Mouse (Mus musculus): ENCODE data around the gene Nt5dc3. TPM values are rescaled to one million over a fixed set of nuclear protein-coding genes. Genes with fewer than 3 reads are reported as not detected.

Nt5dc3 gene
- polyA plus RNA-seq, 1 experiment from 2014 or later = 2.2 TPM

GRCm38 (mm10) chr10:86772231-86772631 is 6.6 kb upstream of the Nt5dc3 start:
- ATAC-seq (ENCODE audit: insufficient read depth, low FRiP score, low TSS enrichment) (no peak), DNase-seq (ENCODE audit: low spot score) (no peak)
- no peaks in the 10 kb centered on the region for H3K27me3 ChIP-seq (ENCODE audit: control insufficient read depth, insufficient read depth, low read length)
- no peaks in the 10 kb centered on the region for H3K36me3 ChIP-seq (ENCODE audit: control insufficient read depth, insufficient read depth, low read length)
- no peak overlapping the region for H3K4me2 ChIP-seq (ENCODE audit: low read depth)
- no peak overlapping the region for H3K27ac ChIP-seq (ENCODE audit: low read depth, low read length)
- WGBS = 73% methylated on average over 6 of the region's 6 CpGs
- H3K4me3 ChIP-seq (ENCODE audit: low read depth, low read length) = no peak overlapping the region
- no peaks in the 10 kb centered on the region for H3K4me1 ChIP-seq (ENCODE audit: control insufficient read depth, insufficient read depth, low read length)
- no peaks in the 10 kb centered on the region for H3K9me3 ChIP-seq (ENCODE audit: control insufficient read depth, low read length)
- H3K9ac ChIP-seq (ENCODE audit: low read length) = no peak overlapping the region

GRCm38 (mm10) chr10:86773360-86773759 is 5.4 kb upstream of the Nt5dc3 start:
- Histone ChIP-seq H3K4me1 (ENCODE audit: control insufficient read depth, insufficient read depth, low read length) (peaks cover 4% of the 10 kb centered on the region), H3K9ac (ENCODE audit: low read length) (no peak overlapping the region), H3K4me3 (ENCODE audit: low read depth, low read length) (no peak overlapping the region), H3K9me3 (ENCODE audit: control insufficient read depth, low read length) (no peaks in the 10 kb centered on the region), H3K4me2 (ENCODE audit: low read depth) (no peak overlapping the region), H3K27me3 (ENCODE audit: control insufficient read depth, insufficient read depth, low read length) (no peaks in the 10 kb centered on the region), H3K36me3 (ENCODE audit: control insufficient read depth, insufficient read depth, low read length) (no peaks in the 10 kb centered on the region), H3K27ac (ENCODE audit: low read depth, low read length) (no peak overlapping the region)
- 32% methylated on average over 4 of the region's 4 CpGs for WGBS
- DNase-seq (ENCODE audit: low spot score) (no peak), ATAC-seq (ENCODE audit: insufficient read depth, low FRiP score, low TSS enrichment) (no peak)

GRCm38 (mm10) chr10:86776281-86776680 is 2.5 kb upstream of the Nt5dc3 start:
- no peak overlapping the region for H3K4me3 ChIP-seq (ENCODE audit: low read depth, low read length)
- H3K27ac ChIP-seq (ENCODE audit: low read depth, low read length) = no peak overlapping the region
- no peaks in the 10 kb centered on the region for H3K36me3 ChIP-seq (ENCODE audit: control insufficient read depth, insufficient read depth, low read length)
- DNase-seq (ENCODE audit: low spot score) (no peak), ATAC-seq (ENCODE audit: insufficient read depth, low FRiP score, low TSS enrichment) (no peak)
- peaks cover 12% of the 10 kb centered on the region for H3K27me3 ChIP-seq (ENCODE audit: control insufficient read depth, insufficient read depth, low read length)
- H3K4me2 ChIP-seq (ENCODE audit: low read depth) = no peak overlapping the region
- no peak overlapping the region for H3K9ac ChIP-seq (ENCODE audit: low read length)
- 64% methylated on average over 9 of the region's 9 CpGs for WGBS
- no peaks in the 10 kb centered on the region for H3K9me3 ChIP-seq (ENCODE audit: control insufficient read depth, low read length)
- H3K4me1 ChIP-seq (ENCODE audit: control insufficient read depth, insufficient read depth, low read length) = peaks cover 8% of the 10 kb centered on the region

DNA sequence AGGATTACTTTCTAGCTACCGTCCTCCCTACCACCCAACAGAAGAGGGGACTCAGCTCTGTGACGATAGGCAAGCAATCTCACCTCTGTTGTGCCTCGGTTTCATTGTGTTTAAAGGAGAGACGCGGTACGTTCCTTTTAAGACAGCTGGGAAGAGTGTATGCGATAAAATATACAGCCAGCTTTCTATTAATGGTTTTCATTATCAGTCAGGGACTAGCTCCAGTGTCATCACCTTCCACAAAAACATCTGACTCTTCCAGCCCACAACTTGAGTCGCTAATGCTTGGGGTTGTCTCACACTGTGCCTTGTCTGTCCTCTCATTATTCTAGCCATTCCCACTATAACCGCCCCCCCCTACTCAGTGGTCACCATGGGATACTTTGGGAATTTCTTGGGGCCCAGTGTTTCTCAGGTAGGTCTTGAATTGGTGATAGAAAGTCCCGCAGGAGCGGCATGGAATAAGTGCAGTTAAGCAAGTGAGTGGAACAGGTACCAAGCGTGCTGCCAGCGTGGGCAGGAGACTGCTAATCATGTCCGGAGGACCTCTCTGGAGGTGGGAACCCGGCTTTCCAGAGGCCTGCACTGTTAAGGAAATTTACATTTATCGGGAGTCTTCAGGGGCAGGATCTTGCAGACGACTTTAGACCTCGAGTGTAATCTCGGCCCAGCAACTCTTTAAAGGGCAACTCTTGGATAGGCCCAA is 1.0 kb upstream of the Nt5dc3 start:
- no peaks in the 10 kb centered on the region for H3K36me3 ChIP-seq (ENCODE audit: control insufficient read depth, insufficient read depth, low read length)
- no peaks in the 10 kb centered on the region for H3K9me3 ChIP-seq (ENCODE audit: control insufficient read depth, low read length)
- H3K9ac ChIP-seq (ENCODE audit: low read length) = peak overlapping the region; percentile 54
- ATAC-seq (ENCODE audit: insufficient read depth, low FRiP score, low TSS enrichment) = 0 out of 2 replicates have a peak, but pooled peaks have one; percentile 1
- H3K4me2 ChIP-seq (ENCODE audit: low read depth) = peak overlapping the region; percentile 99
- H3K27ac ChIP-seq (ENCODE audit: low read depth, low read length) = no peak overlapping the region
- H3K4me3 ChIP-seq (ENCODE audit: low read depth, low read length) = peak overlapping the region; percentile 51
- peaks cover 12% of the 10 kb centered on the region for H3K27me3 ChIP-seq (ENCODE audit: control insufficient read depth, insufficient read depth, low read length)
- no peak for DNase-seq (ENCODE audit: low spot score)
- 43% methylated on average over 19 of the region's 19 CpGs for WGBS
- H3K4me1 ChIP-seq (ENCODE audit: control insufficient read depth, insufficient read depth, low read length) = peaks cover 8% of the 10 kb centered on the region

DNA sequence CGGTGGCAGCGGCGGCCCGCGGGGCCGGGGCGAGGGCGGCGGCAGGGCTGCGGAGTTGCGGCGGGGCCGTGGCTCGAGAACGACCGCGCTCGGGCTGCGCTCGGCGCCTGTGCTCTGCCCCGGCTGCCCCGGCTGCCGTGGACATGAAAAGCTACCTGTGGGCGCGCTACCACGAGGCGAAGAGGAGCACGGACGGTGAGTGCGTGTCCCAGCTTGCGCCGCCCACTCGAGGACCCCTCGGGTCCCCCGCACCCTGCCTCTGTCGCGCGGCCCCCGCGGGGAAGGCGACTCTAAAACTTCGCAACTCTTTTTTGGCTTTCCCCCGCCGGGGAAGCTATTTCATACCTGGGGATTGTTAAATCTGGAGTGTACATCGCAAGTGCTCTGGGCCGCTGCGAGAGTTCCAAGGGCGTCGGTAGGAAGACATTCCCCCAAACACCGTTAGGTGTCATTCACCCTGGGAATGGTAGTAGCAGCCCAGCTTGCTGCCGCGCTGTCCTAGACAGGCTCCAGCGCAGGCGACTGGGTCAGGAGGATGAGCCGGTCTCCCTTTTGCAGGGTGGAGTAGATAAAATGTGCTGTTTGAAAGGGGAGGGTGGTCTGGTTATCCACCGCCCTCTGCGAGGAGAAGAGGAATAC is 431 bp downstream of the Nt5dc3 start:
- DNase-seq (ENCODE audit: low spot score) = peak; percentile 49
- Histone ChIP-seq H3K36me3 (ENCODE audit: control insufficient read depth, insufficient read depth, low read length) (no peaks in the 10 kb centered on the region), H3K4me2 (ENCODE audit: low read depth) (peak overlapping the region; percentile 99), H3K9me3 (ENCODE audit: control insufficient read depth, low read length) (no peaks in the 10 kb centered on the region), H3K27me3 (ENCODE audit: control insufficient read depth, insufficient read depth, low read length) (peaks cover 12% of the 10 kb centered on the region), H3K4me3 (ENCODE audit: low read depth, low read length) (peak overlapping the region; percentile 51), H3K9ac (ENCODE audit: low read length) (peak overlapping the region; percentile 55), H3K27ac (ENCODE audit: low read depth, low read length) (0 out of 2 replicates have a peak overlapping the region, but pooled peaks have one; percentile 3), H3K4me1 (ENCODE audit: control insufficient read depth, insufficient read depth, low read length) (peaks cover 8% of the 10 kb centered on the region)
- ATAC-seq (ENCODE audit: insufficient read depth, low FRiP score, low TSS enrichment) = peak; percentile 31; the same call in 1 of the 2 replicates
- under 1% methylated on average over 50 of the region's 58 CpGs for WGBS

- peaks cover 12% of the 10 kb centered on the region for H3K27me3 ChIP-seq (ENCODE audit: control insufficient read depth, insufficient read depth, low read length)
- H3K4me1 ChIP-seq (ENCODE audit: control insufficient read depth, insufficient read depth, low read length) = peaks cover 8% of the 10 kb centered on the region
- peak overlapping the region; percentile 51 for H3K4me3 ChIP-seq (ENCODE audit: low read depth, low read length)
- no peak overlapping the region for H3K27ac ChIP-seq (ENCODE audit: low read depth, low read length)
- H3K9ac ChIP-seq (ENCODE audit: low read length) = peak overlapping the region; percentile 55
- no peaks in the 10 kb centered on the region for H3K9me3 ChIP-seq (ENCODE audit: control insufficient read depth, low read length)
- H3K4me2 ChIP-seq (ENCODE audit: low read depth) = peak overlapping the region; percentile 99
- 19% methylated on average over 12 of the region's 12 CpGs for WGBS
- DNase-seq (ENCODE audit: low spot score) (no peak), ATAC-seq (ENCODE audit: insufficient read depth, low FRiP score, low TSS enrichment) (no peak)
- H3K36me3 ChIP-seq (ENCODE audit: control insufficient read depth, insufficient read depth, low read length) = no peaks in the 10 kb centered on the region
Observed at GRCm38 (mm10) chr10:86779816-86780500, 1.2 kb downstream of the Nt5dc3 start.

DNA sequence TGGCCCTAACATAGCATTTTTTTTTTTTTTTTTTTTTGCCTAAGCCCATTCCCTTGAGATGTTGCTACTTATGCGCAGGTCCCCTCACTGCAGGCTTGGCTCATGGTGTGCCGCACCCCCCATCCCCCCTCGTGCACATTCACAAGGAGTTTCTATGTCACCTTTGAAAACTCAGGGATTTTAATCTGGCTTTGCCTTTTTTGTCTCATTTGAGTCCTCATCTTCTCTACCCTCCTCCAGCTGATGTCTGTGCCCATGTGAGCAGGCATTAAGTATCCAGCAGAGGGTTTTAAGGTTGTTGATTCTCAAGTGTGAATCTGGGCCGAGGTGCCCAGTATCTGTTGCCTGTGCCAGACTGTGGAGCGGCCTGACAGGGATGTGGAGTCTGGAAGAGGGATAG is 2.8 kb downstream of the Nt5dc3 start:
- no peaks in the 10 kb centered on the region for H3K9me3 ChIP-seq (ENCODE audit: control insufficient read depth, low read length)
- no peak overlapping the region for H3K9ac ChIP-seq (ENCODE audit: low read length)
- peaks cover 8% of the 10 kb centered on the region for H3K4me1 ChIP-seq (ENCODE audit: control insufficient read depth, insufficient read depth, low read length)
- no peak overlapping the region for H3K4me3 ChIP-seq (ENCODE audit: low read depth, low read length)
- DNase-seq (ENCODE audit: low spot score) (no peak), ATAC-seq (ENCODE audit: insufficient read depth, low FRiP score, low TSS enrichment) (no peak)
- peaks cover 12% of the 10 kb centered on the region for H3K27me3 ChIP-seq (ENCODE audit: control insufficient read depth, insufficient read depth, low read length)
- no peak overlapping the region for H3K4me2 ChIP-seq (ENCODE audit: low read depth)
- no peaks in the 10 kb centered on the region for H3K36me3 ChIP-seq (ENCODE audit: control insufficient read depth, insufficient read depth, low read length)
- H3K27ac ChIP-seq (ENCODE audit: low read depth, low read length) = no peak overlapping the region
- 42% methylated on average over 5 of the region's 5 CpGs for WGBS

GRCm38 (mm10) chr10:86782656-86783055 is 3.9 kb downstream of the Nt5dc3 start:
- no peaks in the 10 kb centered on the region for H3K9me3 ChIP-seq (ENCODE audit: control insufficient read depth, low read length)
- ATAC-seq (ENCODE audit: insufficient read depth, low FRiP score, low TSS enrichment) = no peak
- WGBS = 61% methylated on average over 5 of the region's 5 CpGs
- no peak for DNase-seq (ENCODE audit: low spot score)
- peaks cover 8% of the 10 kb centered on the region for H3K4me1 ChIP-seq (ENCODE audit: control insufficient read depth, insufficient read depth, low read length)
- peaks cover 12% of the 10 kb centered on the region for H3K27me3 ChIP-seq (ENCODE audit: control insufficient read depth, insufficient read depth, low read length)
- H3K27ac ChIP-seq (ENCODE audit: low read depth, low read length) = no peak overlapping the region
- H3K36me3 ChIP-seq (ENCODE audit: control insufficient read depth, insufficient read depth, low read length) = no peaks in the 10 kb centered on the region
- no peak overlapping the region for H3K9ac ChIP-seq (ENCODE audit: low read length)
- H3K4me2 ChIP-seq (ENCODE audit: low read depth) = no peak overlapping the region
- H3K4me3 ChIP-seq (ENCODE audit: low read depth, low read length) = no peak overlapping the region
